Mouse (Mus musculus): ENCODE data around the gene Gng12.

DNA sequence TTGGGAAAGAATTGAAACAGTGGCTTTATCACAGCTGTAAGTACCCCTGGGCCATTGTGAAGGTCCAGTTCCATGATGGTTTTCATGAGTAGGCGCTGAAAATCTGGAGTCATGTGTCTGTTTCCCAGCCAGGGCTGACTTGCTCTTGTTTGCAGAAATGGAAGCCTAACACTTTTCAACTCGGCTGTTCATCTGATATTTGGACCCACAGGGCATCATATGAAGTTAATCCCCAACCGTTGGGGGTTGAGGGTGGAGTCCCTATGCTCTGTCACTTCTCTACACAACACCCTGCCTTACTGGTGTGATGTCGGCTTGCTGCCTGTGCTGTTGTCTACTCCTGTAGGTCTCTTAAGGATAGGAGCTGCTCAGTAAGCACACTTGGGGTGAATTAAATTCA is 83.8 kb downstream of the Gng12 start:
- TF ChIP-seq POLR2A (IDR thresholded peaks at IDR 0.05; ENCODE audit: borderline replicate concordance, extremely low read depth, low read depth, low read length) (no peak), CTCF (IDR thresholded peaks at IDR 0.05; ENCODE audit: insufficient read depth, low read length) (no peak)

Measured in lung, adult 2 months (tissue).